ENCODE assay signal across 12 mouse cellular contexts in genomic region chr12:99348940-99349649, GRCm38 (mm10).
DNase-seq lines count a peak whose midpoint lies in the region; ATAC-seq and TF ChIP-seq lines count a peak whose summit lies in the region.
"Had no signal": no experiment of that assay in that cellular context is flagged by ENCODE, and none has a peak within 500 bp of the region (broad histone marks: within the 10 kb centered on the region; RNA-seq: fewer than 3 reads in every experiment).

No protein-coding gene starts in this region.

- WGBS in heart, embryonic 14.5 days = 71% methylated on average over 10 of the region's 10 CpGs
- 64% methylated on average over 10 of the region's 10 CpGs for WGBS in bone marrow, adult 2 months
- 81% methylated on average over 10 of the region's 10 CpGs for WGBS in hindbrain, embryonic 11.5 days
- 61% methylated on average over 10 of the region's 10 CpGs for WGBS in liver, embryonic 15.5 days (ENCODE audit: insufficient replicate concordance)

- no peak for DNase-seq in heart, adult 18-20 months
- no peak for DNase-seq in hindbrain, embryonic 11.5 days (ENCODE audit: low spot score)
- no peak for DNase-seq in left cerebral cortex, adult 11 months (ENCODE audit: low spot score)
- DNase-seq in cerebellum, adult 11 months = no peak
- DNase-seq: cerebellum, adult 11-12 months; gastrocnemius, postnatal 10 days had no signal

- peaks cover 42 to 63% of the 10 kb centered on the region in 2 experiments for H3K4me1 ChIP-seq in heart, embryonic 14.5 days (ENCODE audit: control insufficient read depth in 2 of 2, insufficient read depth in 2 of 2, low read length in 2 of 2)
- H3K4me1 ChIP-seq in bone marrow, adult 2 months (ENCODE audit: control insufficient read depth, insufficient read depth, low read length) = peaks cover 5% of the 10 kb centered on the region
- H3K4me1 ChIP-seq in hindbrain, embryonic 11.5 days (replicated peaks; ENCODE audit: control insufficient read depth, insufficient read depth, low read length) = no peaks in the 10 kb centered on the region; the same call in none of the 2 replicates
- peaks cover 75% of the 10 kb centered on the region for H3K4me1 ChIP-seq in liver, embryonic 15.5 days (replicated peaks)

- no peak overlapping the region for H3K4me3 ChIP-seq in heart, embryonic 14.5 days (ENCODE audit: control insufficient read depth in 1 of 2, insufficient read depth in 1 of 2, low read depth in 1 of 2, low read length in 2 of 2)
- H3K4me3 ChIP-seq in bone marrow, adult 2 months (replicated peaks; ENCODE audit: control insufficient read depth, low read depth, low read length) = no peak overlapping the region
- no peak overlapping the region for H3K4me3 ChIP-seq in hindbrain, embryonic 11.5 days (ENCODE audit: low read depth, low read length)
- H3K4me3 ChIP-seq in liver, embryonic 15.5 days (replicated peaks) = no peak overlapping the region; the same call in 1 of the 2 replicates
- H3K4me3 ChIP-seq: myocyte had no signal

- H3K27me3 ChIP-seq in heart, embryonic 14.5 days (ENCODE audit: control insufficient read depth, insufficient read depth, low read length) = no peaks in the 10 kb centered on the region
- H3K27me3 ChIP-seq in hindbrain, embryonic 11.5 days (ENCODE audit: control insufficient read depth, insufficient read depth, low read length) = no peaks in the 10 kb centered on the region
- H3K27me3 ChIP-seq in liver, embryonic 15.5 days = no peaks in the 10 kb centered on the region

- H3K27ac ChIP-seq in heart, embryonic 14.5 days (replicated peaks in 1 of 2; ENCODE audit: control insufficient read depth in 1 of 2, insufficient read depth in 1 of 2, low read depth in 2 of 2, low read length in 2 of 2) = peak overlapping the region; percentile 18 to 47; a peak in 3 of 4 replicates
- peak overlapping the region; percentile 74 for H3K27ac ChIP-seq in bone marrow, adult 2 months (ENCODE audit: control insufficient read depth, insufficient read depth, low read depth, low read length, poor library complexity)
- no peak overlapping the region for H3K27ac ChIP-seq in hindbrain, embryonic 11.5 days (ENCODE audit: low read depth, low read length)
- H3K27ac ChIP-seq in liver, embryonic 15.5 days (replicated peaks) = peak overlapping the region; percentile 89

- H3K4me2 ChIP-seq in heart, embryonic 14.5 days (ENCODE audit: low read length) = no peak overlapping the region
- no peak overlapping the region for H3K4me2 ChIP-seq in hindbrain, embryonic 11.5 days (replicated peaks; ENCODE audit: low read depth, low read length)
- peak overlapping the region; percentile 53 for H3K4me2 ChIP-seq in liver, embryonic 15.5 days

- no peak for TF ChIP-seq CTCF in bone marrow, adult 2 months (IDR thresholded peaks at IDR 0.05; ENCODE audit: control insufficient read depth, insufficient read depth, low read length)

- peak overlapping the region; percentile 46; the same call in 1 of the 2 replicates for H3K9ac ChIP-seq in heart, embryonic 14.5 days (ENCODE audit: low read length)
- H3K9ac ChIP-seq in hindbrain, embryonic 11.5 days (ENCODE audit: low read depth, low read length) = 0 out of 2 replicates have a peak overlapping the region, but pooled peaks have one; percentile 11
- H3K9ac ChIP-seq in liver, embryonic 15.5 days = peak overlapping the region; percentile 18; the same call in 1 of the 2 replicates

- no peak for ATAC-seq in heart, embryonic 14.5 days (ENCODE audit: insufficient number of reproducible peaks, insufficient read depth, low FRiP score, low read depth)
- ATAC-seq in hindbrain, embryonic 11.5 days (ENCODE audit: low FRiP score) = no peak; the same call in 1 of the 2 replicates
- peak; percentile 45 for ATAC-seq in liver, embryonic 15.5 days (ENCODE audit: insufficient read depth)
- no peak for ATAC-seq in inflammation-experienced regulatory T-cells, adult 6 months
- ATAC-seq: activated CD4-positive, CD25-positive, alpha-beta regulatory T cell, adult 4 months had no signal

- H3K9me3 ChIP-seq in heart, embryonic 14.5 days (ENCODE audit: control insufficient read depth, low read length) = no peaks in the 10 kb centered on the region
- no peaks in the 10 kb centered on the region for H3K9me3 ChIP-seq in hindbrain, embryonic 11.5 days (ENCODE audit: control insufficient read depth, low read length)
- no peaks in the 10 kb centered on the region for H3K9me3 ChIP-seq in liver, embryonic 15.5 days (replicated peaks)

- TF ChIP-seq POLR2A in bone marrow, adult 2 months (IDR thresholded peaks at IDR 0.05; ENCODE audit: borderline replicate concordance, control insufficient read depth, low read depth, low read length) = no peak

- no peaks in the 10 kb centered on the region for H3K36me3 ChIP-seq in heart, embryonic 14.5 days (ENCODE audit: control insufficient read depth, insufficient read depth, low read length)
- no peaks in the 10 kb centered on the region for H3K36me3 ChIP-seq in hindbrain, embryonic 11.5 days (ENCODE audit: control insufficient read depth, insufficient read depth, low read length)
- H3K36me3 ChIP-seq in liver, embryonic 15.5 days (replicated peaks) = no peaks in the 10 kb centered on the region
